In genomic region chr19:38259436-38259835, GRCm38 (mm10) we compare ENCODE assay signal across 20 mouse cellular contexts. TPM values are rescaled to one million over a fixed set of nuclear protein-coding genes. Genes with fewer than 3 reads are reported as not detected.
A peak's percentile ranks its signal among the peaks of the same experiment; 100 is the strongest.
DNase-seq lines count a peak whose midpoint lies in the region; ATAC-seq and TF ChIP-seq lines count a peak whose summit lies in the region.
"Had no signal": no experiment of that assay in that cellular context is flagged by ENCODE, and none has a peak within 500 bp of the region (broad histone marks: within the 10 kb centered on the region; RNA-seq: fewer than 3 reads in every experiment).

No protein-coding gene starts in this region.

- peak overlapping the region; percentile 51; the same call in 1 of the 2 replicates for H3K27ac ChIP-seq in cerebellum, adult 2 months (ENCODE audit: insufficient read depth, low read length)
- H3K27ac ChIP-seq in hindbrain, embryonic 14.5 days = 0 out of 2 replicates have a peak overlapping the region, but pooled peaks have one; percentile 3
- no peak overlapping the region for H3K27ac ChIP-seq in hindbrain, embryonic 10.5 days
- H3K27ac ChIP-seq: hindbrain, embryonic 12.5 days had no signal

- H3K4me2 ChIP-seq in hindbrain, embryonic 14.5 days (replicated peaks) = no peak overlapping the region
- H3K4me2 ChIP-seq: hindbrain, embryonic 12.5 days had no signal

- H3K27me3 ChIP-seq in cerebellum, adult 2 months (ENCODE audit: control insufficient read depth, insufficient read depth, low read length) = no peaks in the 10 kb centered on the region
- H3K27me3 ChIP-seq in hindbrain, embryonic 14.5 days (ENCODE audit: control insufficient read depth, insufficient read depth, low read length) = no peaks in the 10 kb centered on the region
- peaks cover 11% of the 10 kb centered on the region for H3K27me3 ChIP-seq in hindbrain, embryonic 10.5 days (ENCODE audit: insufficient read depth, poor library complexity, severe bottlenecking)

- DNase-seq in cerebellum, adult 2 months = no peak
- no peak for DNase-seq in cerebellum, adult 9-11 months
- no peak for DNase-seq in hindbrain, embryonic 14.5 days (ENCODE audit: low spot score)
- DNase-seq in hindbrain, embryonic 10.5 days (ENCODE audit: low spot score) = no peak
- DNase-seq in right cerebral cortex, postnatal 25 days = peak; percentile 21
- DNase-seq in right cerebral cortex, postnatal 14 days = no peak
- DNase-seq in urinary bladder, postnatal 4 days (ENCODE audit: low spot score in 2 of 2) = no peak
- DNase-seq in layer of hippocampus, postnatal 14 days (ENCODE audit: low spot score in 2 of 2) = no peak
- DNase-seq: adrenal gland, postnatal 14 days; embryo, embryonic 11 days; kidney, postnatal 4 days; liver; thymus, postnatal 14 days had no signal

- no peaks in the 10 kb centered on the region for H3K9me3 ChIP-seq in hindbrain, embryonic 14.5 days (ENCODE audit: control insufficient read depth, low read length)
- no peaks in the 10 kb centered on the region for H3K9me3 ChIP-seq in hindbrain, embryonic 10.5 days
- H3K9me3 ChIP-seq: hindbrain, embryonic 12.5 days had no signal

- ATAC-seq in hindbrain, embryonic 14.5 days (ENCODE audit: low FRiP score) = no peak
- ATAC-seq: activated CD4-positive, CD25-positive, alpha-beta regulatory T cell, adult 4 months; CD4-positive, CD25-positive, alpha-beta regulatory T cell, adult 4 months; intestine, embryonic 16.5 days; lung, postnatal 0 days; Patski had no signal

- no peaks in the 10 kb centered on the region for H3K36me3 ChIP-seq in hindbrain, embryonic 14.5 days (replicated peaks; ENCODE audit: control insufficient read depth, insufficient read depth)
- no peaks in the 10 kb centered on the region for H3K36me3 ChIP-seq in hindbrain, embryonic 10.5 days
- H3K36me3 ChIP-seq: hindbrain, embryonic 12.5 days had no signal

- H3K9ac ChIP-seq in hindbrain, embryonic 14.5 days = no peak overlapping the region
- H3K9ac ChIP-seq: hindbrain, embryonic 12.5 days had no signal

- no peak overlapping the region for H3K4me3 ChIP-seq in cerebellum, adult 2 months (replicated peaks; ENCODE audit: insufficient read depth, low read depth, low read length)
- H3K4me3 ChIP-seq in hindbrain, embryonic 14.5 days (replicated peaks; ENCODE audit: low read length) = no peak overlapping the region
- H3K4me3 ChIP-seq in hindbrain, embryonic 10.5 days = no peak overlapping the region
- H3K4me3 ChIP-seq: hindbrain, embryonic 12.5 days had no signal

- peaks cover 10% of the 10 kb centered on the region; the same call in 1 of the 2 replicates for H3K4me1 ChIP-seq in cerebellum, adult 2 months (ENCODE audit: control insufficient read depth, insufficient read depth, low read length)
- H3K4me1 ChIP-seq in hindbrain, embryonic 14.5 days (replicated peaks; ENCODE audit: control insufficient read depth, insufficient read depth, low read length) = peaks cover 6% of the 10 kb centered on the region
- peaks cover 9% of the 10 kb centered on the region; the same call in 1 of the 2 replicates for H3K4me1 ChIP-seq in hindbrain, embryonic 10.5 days (replicated peaks)
- H3K4me1 ChIP-seq: hindbrain, embryonic 12.5 days had no signal

- 84% methylated on average over 3 of the region's 3 CpGs for WGBS in cerebellum, adult 2 months
- WGBS in hindbrain, embryonic 14.5 days = 91% methylated on average over 3 of the region's 3 CpGs
- 78% methylated on average over 3 of the region's 3 CpGs for WGBS in hindbrain, embryonic 10.5 days

- TF ChIP-seq CTCF in cerebellum, adult 2 months (IDR thresholded peaks at IDR 0.05; ENCODE audit: borderline replicate concordance, insufficient read depth, low read depth, low read length) = no peak

- TF ChIP-seq POLR2A in cerebellum, adult 2 months (IDR thresholded peaks at IDR 0.05; ENCODE audit: borderline replicate concordance, insufficient read depth, low read length) = no peak

RNA-seq across cellular contexts. Expression of gene Lgi1, which starts 4.9 kb away (rescaled TPM):
- polyA plus RNA-seq in cerebellum, adult 2 months (2012; rRNA removed) = 54.0 and 58.8 TPM in 2 replicates
- 22.2 TPM in 2 replicates for polyA plus RNA-seq in hindbrain, embryonic 14.5 days (2014; fragmentation: Nextera tagmentation; extraction: Ambion mirVana)
- polyA plus RNA-seq in hindbrain, embryonic 10.5 days (2016; fragmentation: Nextera tagmentation; extraction: Ambion mirVana) = 1.1 and 2.2 TPM in 2 replicates
- total RNA-seq in layer of hippocampus, postnatal 14 days (2021) = 100 to 1,000 TPM; 155 to 168 TPM
- polyA plus RNA-seq: activated CD4-positive, CD25-positive, alpha-beta regulatory T cell, adult 4 months; heart, postnatal 0 days had no signal

RNA-seq across cellular contexts. Expression of gene Fra10ac1, which starts 35.5 kb away (rescaled TPM):
- polyA plus RNA-seq in cerebellum, adult 2 months (2012; rRNA removed) = 28.3 and 28.9 TPM in 2 replicates
- polyA plus RNA-seq in hindbrain, embryonic 14.5 days (2014; fragmentation: Nextera tagmentation; extraction: Ambion mirVana) = 33.5 and 34.5 TPM in 2 replicates
- polyA plus RNA-seq in hindbrain, embryonic 10.5 days (2016; fragmentation: Nextera tagmentation; extraction: Ambion mirVana) = 41.4 and 43.1 TPM in 2 replicates
- 10 to 100 TPM; 16.4 to 18.1 TPM for total RNA-seq in layer of hippocampus, postnatal 14 days (2021)
